20 mouse cellular contexts compared by ENCODE assay signal in the genomic region with DNA sequence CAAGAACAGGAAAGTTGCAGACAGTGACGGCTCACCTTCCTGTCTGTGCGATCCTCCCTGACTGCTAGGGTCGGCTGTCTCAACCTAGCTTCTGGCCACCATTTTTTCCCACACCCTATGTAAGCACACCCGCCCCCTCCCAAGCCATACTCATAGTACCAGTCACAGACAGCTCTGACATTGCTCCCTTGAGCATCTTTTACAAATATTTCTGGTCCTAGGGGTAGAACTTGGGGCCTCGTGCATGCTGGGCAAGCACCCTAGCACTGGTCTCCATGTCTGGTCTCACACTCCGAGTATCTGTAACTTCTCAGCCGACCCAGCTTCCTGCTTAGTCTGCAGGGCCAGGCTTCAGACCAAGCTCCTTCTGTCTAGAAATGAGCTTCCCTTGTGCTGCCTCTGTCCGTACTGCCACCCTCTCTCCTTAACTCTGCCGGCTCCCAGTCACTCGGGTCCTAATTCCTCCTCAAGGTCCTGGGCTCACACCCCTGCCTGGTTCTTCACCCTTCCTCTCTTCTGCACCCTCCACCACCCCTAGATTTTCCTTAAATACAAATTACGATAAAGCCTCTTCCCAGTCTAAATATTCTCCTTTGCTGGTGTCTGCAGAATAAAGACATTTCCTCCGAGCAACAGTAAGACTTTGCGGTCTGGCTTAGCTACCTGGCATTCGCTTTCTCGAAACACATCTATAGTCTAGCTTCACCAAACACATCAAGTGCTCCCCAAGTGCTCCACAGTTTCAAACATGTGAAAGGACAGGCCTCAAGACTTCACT. TPM values are rescaled to one million over a fixed set of nuclear protein-coding genes. Genes with fewer than 3 reads are reported as not detected.
DNase-seq lines count a peak whose midpoint lies in the region; ATAC-seq and TF ChIP-seq lines count a peak whose summit lies in the region.
"Had no signal": no experiment of that assay in that cellular context is flagged by ENCODE, and none has a peak within 500 bp of the region (broad histone marks: within the 10 kb centered on the region; RNA-seq: fewer than 3 reads in every experiment).

No protein-coding gene starts in this region.

- DNase-seq in hindbrain, embryonic 10.5 days (ENCODE audit: low spot score), result no peak
- DNase-seq in hindbrain, embryonic 14.5 days (ENCODE audit: low spot score), result no peak
- peak; percentile 57 for DNase-seq in midbrain, embryonic 11.5 days (ENCODE audit: low spot score, missing footprints)
- DNase-seq in midbrain, embryonic 14.5 days, result no peak
- DNase-seq in limb, embryonic 14.5 days (ENCODE audit: low spot score), result no peak
- no peak for DNase-seq in right cerebral cortex, postnatal 25 days
- DNase-seq in urinary bladder, adult 2 months (ENCODE audit: low spot score), result no peak
- DNase-seq: B cell, adult 2 months; cerebellum, adult 8-10 months; heart, postnatal 4 days; liver, embryonic 13.5 days; right cerebral cortex, adult 18-20 months; thymus, postnatal 14 days had no signal

- H3K4me1 ChIP-seq in hindbrain, embryonic 10.5 days (replicated peaks), result peaks cover 27% of the 10 kb centered on the region
- peaks cover 21% of the 10 kb centered on the region for H3K4me1 ChIP-seq in hindbrain, embryonic 14.5 days (replicated peaks; ENCODE audit: control insufficient read depth, insufficient read depth, low read length)
- peaks cover 5% of the 10 kb centered on the region; the same call in 1 of the 2 replicates for H3K4me1 ChIP-seq in midbrain, embryonic 11.5 days (ENCODE audit: control insufficient read depth, insufficient read depth, low read length)
- H3K4me1 ChIP-seq in midbrain, embryonic 14.5 days (ENCODE audit: control insufficient read depth, insufficient read depth, low read length), result peaks cover 19% of the 10 kb centered on the region
- peaks cover 25% of the 10 kb centered on the region for H3K4me1 ChIP-seq in embryonic facial prominence, embryonic 12.5 days
- H3K4me1 ChIP-seq in limb, embryonic 14.5 days (ENCODE audit: control insufficient read depth, insufficient read depth, low read length), result peaks cover 14% of the 10 kb centered on the region

- no peak for ATAC-seq in hindbrain, embryonic 14.5 days (ENCODE audit: low FRiP score)
- ATAC-seq in midbrain, embryonic 11.5 days (ENCODE audit: low FRiP score), result no peak
- no peak for ATAC-seq in midbrain, embryonic 14.5 days (ENCODE audit: low FRiP score, low TSS enrichment)
- ATAC-seq in embryonic facial prominence, embryonic 12.5 days (ENCODE audit: insufficient number of reproducible peaks, insufficient read depth, low FRiP score, low TSS enrichment), result no peak
- no peak for ATAC-seq in limb, embryonic 14.5 days (ENCODE audit: low FRiP score, low read depth)
- ATAC-seq: midbrain, embryonic 13.5 days had no signal

- H3K9me3 ChIP-seq in hindbrain, embryonic 10.5 days, result no peaks in the 10 kb centered on the region
- no peaks in the 10 kb centered on the region for H3K9me3 ChIP-seq in hindbrain, embryonic 14.5 days (ENCODE audit: control insufficient read depth, low read length)
- no peaks in the 10 kb centered on the region for H3K9me3 ChIP-seq in midbrain, embryonic 11.5 days (ENCODE audit: control insufficient read depth, low read length)
- no peaks in the 10 kb centered on the region for H3K9me3 ChIP-seq in midbrain, embryonic 14.5 days (ENCODE audit: control insufficient read depth, low read length)
- H3K9me3 ChIP-seq in embryonic facial prominence, embryonic 12.5 days, result no peaks in the 10 kb centered on the region
- H3K9me3 ChIP-seq in limb, embryonic 14.5 days (ENCODE audit: control insufficient read depth, low read length), result no peaks in the 10 kb centered on the region
- H3K9me3 ChIP-seq: forebrain, embryonic 12.5 days; heart, embryonic 15.5 days; kidney, embryonic 15.5 days; liver, embryonic 13.5 days; lung, embryonic 15.5 days; midbrain, embryonic 13.5 days had no signal

- H3K4me2 ChIP-seq in hindbrain, embryonic 14.5 days (replicated peaks), result no peak overlapping the region
- H3K4me2 ChIP-seq in midbrain, embryonic 11.5 days, result no peak overlapping the region
- H3K4me2 ChIP-seq in midbrain, embryonic 14.5 days (ENCODE audit: low read length), result no peak overlapping the region
- no peak overlapping the region; the same call in 1 of the 2 replicates for H3K4me2 ChIP-seq in embryonic facial prominence, embryonic 12.5 days (replicated peaks)
- H3K4me2 ChIP-seq in limb, embryonic 14.5 days (replicated peaks; ENCODE audit: low read depth, low read length, severe bottlenecking), result peak overlapping the region; percentile 32; the same call in 1 of the 2 replicates
- H3K4me2 ChIP-seq: forebrain, embryonic 12.5 days; heart, embryonic 15.5 days; kidney, embryonic 15.5 days; liver, embryonic 13.5 days; lung, embryonic 15.5 days; midbrain, embryonic 13.5 days had no signal

- WGBS in hindbrain, embryonic 10.5 days, result 86% methylated on average over 15 of the region's 15 CpGs
- 90% methylated on average over 15 of the region's 15 CpGs for WGBS in hindbrain, embryonic 14.5 days
- WGBS in midbrain, embryonic 11.5 days, result 92% methylated on average over 15 of the region's 15 CpGs
- 94% methylated on average over 15 of the region's 15 CpGs for whole genome bisulfite sequencing in midbrain, embryonic 14.5 days
- 66% methylated on average over 15 of the region's 15 CpGs for WGBS in embryonic facial prominence, embryonic 12.5 days
- WGBS in limb, embryonic 14.5 days, result 86% methylated on average over 15 of the region's 15 CpGs

- no peak for TF ChIP-seq POLR2A in limb, embryonic 14.5 days (IDR thresholded peaks at IDR 0.05; ENCODE audit: borderline replicate concordance, extremely low read depth, insufficient read depth, insufficient read length)

- no peak overlapping the region for H3K9ac ChIP-seq in hindbrain, embryonic 14.5 days
- no peak overlapping the region for H3K9ac ChIP-seq in midbrain, embryonic 11.5 days (ENCODE audit: low read length)
- H3K9ac ChIP-seq in midbrain, embryonic 14.5 days (replicated peaks; ENCODE audit: low read length), result no peak overlapping the region
- no peak overlapping the region for H3K9ac ChIP-seq in embryonic facial prominence, embryonic 12.5 days
- H3K9ac ChIP-seq in limb, embryonic 14.5 days (ENCODE audit: low read depth, low read length, severe bottlenecking), result 0 out of 2 replicates have a peak overlapping the region, but pooled peaks have one; percentile 28
- H3K9ac ChIP-seq: forebrain, embryonic 12.5 days; heart, embryonic 15.5 days; kidney, embryonic 15.5 days; liver, embryonic 13.5 days; lung, embryonic 15.5 days; midbrain, embryonic 13.5 days had no signal

- H3K27me3 ChIP-seq in hindbrain, embryonic 10.5 days (ENCODE audit: insufficient read depth, poor library complexity, severe bottlenecking), result no peaks in the 10 kb centered on the region
- no peaks in the 10 kb centered on the region for H3K27me3 ChIP-seq in hindbrain, embryonic 14.5 days (ENCODE audit: control insufficient read depth, insufficient read depth, low read length)
- no peaks in the 10 kb centered on the region for H3K27me3 ChIP-seq in midbrain, embryonic 11.5 days (ENCODE audit: control insufficient read depth, insufficient read depth, low read length)
- no peaks in the 10 kb centered on the region for H3K27me3 ChIP-seq in midbrain, embryonic 14.5 days (ENCODE audit: control insufficient read depth, insufficient read depth, low read length)
- no peaks in the 10 kb centered on the region for H3K27me3 ChIP-seq in embryonic facial prominence, embryonic 12.5 days
- H3K27me3 ChIP-seq in limb, embryonic 14.5 days (ENCODE audit: control insufficient read depth, insufficient read depth, low read length), result no peaks in the 10 kb centered on the region
- H3K27me3 ChIP-seq: forebrain, embryonic 12.5 days; heart, embryonic 15.5 days; kidney, embryonic 15.5 days; liver, embryonic 13.5 days; lung, embryonic 15.5 days; midbrain, embryonic 13.5 days had no signal

- H3K4me3 ChIP-seq in hindbrain, embryonic 10.5 days, result no peak overlapping the region
- no peak overlapping the region for H3K4me3 ChIP-seq in hindbrain, embryonic 14.5 days (replicated peaks; ENCODE audit: low read length)
- H3K4me3 ChIP-seq in midbrain, embryonic 11.5 days (ENCODE audit: low read depth, low read length), result no peak overlapping the region
- H3K4me3 ChIP-seq in midbrain, embryonic 14.5 days (replicated peaks; ENCODE audit: low read depth, low read length), result no peak overlapping the region
- no peak overlapping the region for H3K4me3 ChIP-seq in embryonic facial prominence, embryonic 12.5 days
- no peak overlapping the region; the same call in 1 of the 2 replicates for H3K4me3 ChIP-seq in limb, embryonic 14.5 days (replicated peaks; ENCODE audit: low read length)
- H3K4me3 ChIP-seq: forebrain, embryonic 12.5 days; heart, embryonic 15.5 days; kidney, embryonic 15.5 days; liver, embryonic 13.5 days; lung, embryonic 15.5 days; midbrain, embryonic 13.5 days had no signal

- H3K36me3 ChIP-seq in hindbrain, embryonic 10.5 days, result peaks cover 57% of the 10 kb centered on the region
- peaks cover 56% of the 10 kb centered on the region for H3K36me3 ChIP-seq in hindbrain, embryonic 14.5 days (replicated peaks; ENCODE audit: control insufficient read depth, insufficient read depth)
- H3K36me3 ChIP-seq in midbrain, embryonic 11.5 days (ENCODE audit: control insufficient read depth, insufficient read depth, low read length), result peaks cover 4% of the 10 kb centered on the region; the same call in 1 of the 2 replicates
- H3K36me3 ChIP-seq in midbrain, embryonic 14.5 days (ENCODE audit: control insufficient read depth, insufficient read depth, low read length), result peaks cover 43% of the 10 kb centered on the region
- peaks cover 33% of the 10 kb centered on the region for H3K36me3 ChIP-seq in embryonic facial prominence, embryonic 12.5 days
- H3K36me3 ChIP-seq in limb, embryonic 14.5 days (ENCODE audit: control insufficient read depth, insufficient read depth, low read length), result peaks cover 35% of the 10 kb centered on the region

- H3K27ac ChIP-seq in hindbrain, embryonic 10.5 days, result peak overlapping the region; percentile 13; the same call in 1 of the 2 replicates
- H3K27ac ChIP-seq in hindbrain, embryonic 14.5 days, result no peak overlapping the region
- no peak overlapping the region for H3K27ac ChIP-seq in midbrain, embryonic 11.5 days (ENCODE audit: low read depth, low read length)
- H3K27ac ChIP-seq in midbrain, embryonic 14.5 days (replicated peaks; ENCODE audit: low read depth, low read length), result no peak overlapping the region
- H3K27ac ChIP-seq in embryonic facial prominence, embryonic 12.5 days, result peak overlapping the region; percentile 84
- peak overlapping the region; percentile 83 for H3K27ac ChIP-seq in limb, embryonic 14.5 days (replicated peaks; ENCODE audit: low read depth, low read length)
- H3K27ac ChIP-seq: forebrain, embryonic 12.5 days; heart, embryonic 15.5 days; kidney, embryonic 15.5 days; liver, embryonic 13.5 days; lung, embryonic 15.5 days; macrophage; midbrain, embryonic 13.5 days had no signal

RNA-seq across cellular contexts. Expression of gene Slc35e3, which starts 4.3 kb away (rescaled TPM):
- 22.0 and 22.2 TPM in 2 replicates for polyA plus RNA-seq in hindbrain, embryonic 10.5 days (2016; fragmentation: Nextera tagmentation; extraction: Ambion mirVana)
- 24.8 and 28.9 TPM in 2 replicates for polyA plus RNA-seq in hindbrain, embryonic 14.5 days (2014; fragmentation: Nextera tagmentation; extraction: Ambion mirVana)
- 21.4 TPM in 2 replicates for polyA plus RNA-seq in midbrain, embryonic 11.5 days (2014; fragmentation: Nextera tagmentation; extraction: Ambion mirVana)
- polyA plus RNA-seq in midbrain, embryonic 14.5 days (2014; fragmentation: Nextera tagmentation; extraction: Ambion mirVana), result 22.5 and 26.5 TPM in 2 replicates
- 39.5 TPM in 2 replicates for polyA plus RNA-seq in embryonic facial prominence, embryonic 12.5 days (2016; fragmentation: Nextera tagmentation; extraction: Ambion mirVana)
- polyA plus RNA-seq in limb, embryonic 14.5 days (2012; rRNA removed), result 36.2 and 43.8 TPM in 2 replicates
- 21.7 and 26.7 TPM in 2 replicates for polyA plus RNA-seq in limb, embryonic 14.5 days (2014; fragmentation: Nextera tagmentation; extraction: Ambion mirVana)
- 12.1 and 12.4 TPM in 2 replicates for polyA plus RNA-seq in urinary bladder, adult 2 months (2012; rRNA removed)

RNA-seq across cellular contexts. Expression of gene Mdm2, which starts 31.3 kb away (rescaled TPM):
- 63.4 and 67.5 TPM in 2 replicates for polyA plus RNA-seq in hindbrain, embryonic 10.5 days (2016; fragmentation: Nextera tagmentation; extraction: Ambion mirVana)
- polyA plus RNA-seq in hindbrain, embryonic 14.5 days (2014; fragmentation: Nextera tagmentation; extraction: Ambion mirVana), result 47.2 and 48.4 TPM in 2 replicates
- 67.5 and 74.3 TPM in 2 replicates for polyA plus RNA-seq in midbrain, embryonic 11.5 days (2014; fragmentation: Nextera tagmentation; extraction: Ambion mirVana)
- 49.0 and 57.3 TPM in 2 replicates for polyA plus RNA-seq in midbrain, embryonic 14.5 days (2014; fragmentation: Nextera tagmentation; extraction: Ambion mirVana)
- polyA plus RNA-seq in embryonic facial prominence, embryonic 12.5 days (2016; fragmentation: Nextera tagmentation; extraction: Ambion mirVana), result 55.0 and 55.9 TPM in 2 replicates
- 56.9 and 59.9 TPM in 2 replicates for polyA plus RNA-seq in limb, embryonic 14.5 days (2012; rRNA removed)
- 32.9 and 39.2 TPM in 2 replicates for polyA plus RNA-seq in limb, embryonic 14.5 days (2014; fragmentation: Nextera tagmentation; extraction: Ambion mirVana)
- 65.3 and 70.2 TPM in 2 replicates for polyA plus RNA-seq in urinary bladder, adult 2 months (2012; rRNA removed)

RNA-seq across cellular contexts. Expression of gene Nup107, which starts 50.6 kb away (rescaled TPM):
- polyA plus RNA-seq in hindbrain, embryonic 10.5 days (2016; fragmentation: Nextera tagmentation; extraction: Ambion mirVana), result 70.6 and 94.1 TPM in 2 replicates
- polyA plus RNA-seq in hindbrain, embryonic 14.5 days (2014; fragmentation: Nextera tagmentation; extraction: Ambion mirVana), result 37.7 and 39.1 TPM in 2 replicates
- 95.1 and 99.0 TPM in 2 replicates for polyA plus RNA-seq in midbrain, embryonic 11.5 days (2014; fragmentation: Nextera tagmentation; extraction: Ambion mirVana)
- 29.0 and 45.2 TPM in 2 replicates for polyA plus RNA-seq in midbrain, embryonic 14.5 days (2014; fragmentation: Nextera tagmentation; extraction: Ambion mirVana)
- 77.8 and 85.3 TPM in 2 replicates for polyA plus RNA-seq in embryonic facial prominence, embryonic 12.5 days (2016; fragmentation: Nextera tagmentation; extraction: Ambion mirVana)
- 41.8 and 53.4 TPM in 2 replicates for polyA plus RNA-seq in limb, embryonic 14.5 days (2012; rRNA removed)
- 61.2 and 64.6 TPM in 2 replicates for polyA plus RNA-seq in limb, embryonic 14.5 days (2014; fragmentation: Nextera tagmentation; extraction: Ambion mirVana)
- polyA plus RNA-seq in urinary bladder, adult 2 months (2012; rRNA removed), result 14.1 and 17.5 TPM in 2 replicates

Comparison
In these comparisons a context has a peak if more than half of its experiments do, and no peak if none do; other contexts are left out.
1. H3K27ac ChIP-seq: peak in hindbrain, embryonic 10.5 days (single experiment), embryonic facial prominence, embryonic 12.5 days (single experiment) and limb, embryonic 14.5 days (single experiment); none in hindbrain, embryonic 14.5 days (single experiment), midbrain, embryonic 11.5 days (single experiment) and midbrain, embryonic 14.5 days (single experiment).